Mouse (Mus musculus): ENCODE data around the gene Stab1. TPM values are rescaled to one million over a fixed set of nuclear protein-coding genes. Genes with fewer than 3 reads are reported as not detected.
A peak's percentile ranks its signal among the peaks of the same experiment; 100 is the strongest.

Stab1 gene
- total RNA-seq, 2 experiments from 2014 or later: 74.5 to 78.7 TPM

DNA sequence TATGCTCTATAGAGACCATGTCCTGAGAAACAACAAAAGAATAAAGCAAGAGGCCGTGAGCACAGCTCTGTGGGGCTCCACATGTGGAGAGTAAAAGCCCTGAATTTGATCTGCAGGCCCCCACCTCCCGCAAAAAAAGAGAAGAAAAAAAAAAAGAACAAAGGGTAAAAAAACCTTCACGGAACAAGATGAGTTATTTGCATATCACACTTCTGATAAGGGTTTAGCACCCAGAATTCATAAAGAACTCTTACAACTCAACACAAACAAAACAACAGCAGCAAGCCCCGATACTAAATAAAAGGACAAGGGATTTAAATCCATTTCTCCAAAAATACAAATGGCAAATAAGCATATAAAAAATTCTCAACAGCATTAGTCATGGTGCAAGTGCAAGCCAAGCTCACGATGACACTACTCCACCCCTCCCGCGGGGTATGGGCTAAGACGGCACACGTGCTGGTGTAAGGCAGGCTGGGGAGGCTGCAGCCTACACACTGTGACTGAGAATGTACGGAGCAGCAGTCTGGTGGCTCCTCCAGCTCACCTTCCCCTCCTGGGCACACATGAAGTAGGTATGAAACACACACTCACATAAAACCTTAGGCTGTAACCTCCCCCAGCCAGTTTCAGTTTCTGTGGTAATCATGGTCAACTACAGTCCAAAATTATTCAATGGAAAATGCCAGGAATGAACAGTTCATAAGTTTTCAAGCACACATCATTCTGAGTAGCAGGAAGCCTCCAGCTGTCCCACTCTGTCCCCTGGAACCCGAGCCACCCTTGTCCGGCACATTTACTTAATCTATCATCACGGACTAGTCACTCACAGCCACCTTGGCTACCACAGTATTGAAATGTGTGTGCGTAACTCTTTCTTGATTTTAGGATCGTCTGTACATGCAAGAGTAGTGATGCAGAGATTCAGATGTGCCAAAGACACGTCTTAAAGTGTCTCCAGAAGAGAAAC, 29.4 kb upstream of the Stab1 start:
- intact Hi-C loops (cut with DNase I): no loop called here

DNA sequence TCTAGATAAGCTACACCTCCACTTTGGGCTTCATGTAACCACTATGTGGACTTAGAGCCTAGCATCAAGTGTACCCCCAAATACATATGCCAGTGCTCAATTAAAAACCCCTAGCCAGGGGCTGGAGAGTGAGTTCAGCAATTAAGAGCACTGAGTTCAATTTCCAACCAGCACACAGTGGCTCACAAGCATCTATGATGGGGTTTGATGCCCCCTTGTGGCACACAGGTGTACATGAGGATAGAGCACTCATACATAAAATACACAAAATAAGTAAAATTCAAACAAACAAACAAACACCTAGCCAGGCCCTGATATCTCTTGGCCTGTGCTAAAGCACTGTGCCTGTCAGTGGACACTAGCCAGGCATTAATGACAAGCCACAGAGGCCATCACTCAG, 27.5 kb upstream of the Stab1 start:
- peak in 1 of 2 experiments; percentile 58 for DNase-seq
- intact Hi-C loops (cut with DNase I): loop anchor here (2.0 kb wide), 1 partner anchor 65 kb away; the partner anchor contains the start of gene Nt5dc2

More for the DNA sequence above, 29.4 kb upstream of the Stab1 start:
- peak in 1 of 2 experiments; percentile 56 for DNase-seq

DNA sequence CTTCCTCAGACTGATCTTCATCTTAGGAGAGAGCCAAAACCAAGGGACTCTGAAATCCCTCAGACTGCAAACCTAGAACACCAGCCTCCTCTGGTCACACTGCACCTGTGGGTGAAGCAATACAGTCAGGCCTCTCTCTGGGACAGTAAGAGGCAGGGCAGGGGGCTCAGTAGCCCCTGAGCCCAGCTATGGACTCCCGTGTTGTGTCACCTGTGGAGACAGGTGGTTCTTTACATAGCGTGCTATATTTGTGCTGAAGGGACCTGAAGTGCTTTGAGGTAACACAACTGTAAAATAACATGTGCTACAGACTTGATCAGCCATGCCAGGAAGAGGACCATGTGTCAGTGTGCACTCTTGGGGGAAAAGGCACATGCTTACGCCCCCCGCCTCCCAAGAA, 27.1 kb upstream of the Stab1 start:
- no peak for DNase-seq
- intact Hi-C loops (cut with DNase I): loop anchor here (2.0 kb wide), 1 partner anchor 65 kb away; the partner anchor contains the start of gene Nt5dc2

- intact Hi-C loops (cut with DNase I): loop anchor here (2.0 kb wide), 1 partner anchor 64 kb away; the partner anchor contains the start of gene Nt5dc2
- DNase-seq: peak; percentile 83 to 87
Observed at GRCm38 (mm10) chr14:31194891-31195513, 26.6 kb upstream of the Stab1 start.

DNA sequence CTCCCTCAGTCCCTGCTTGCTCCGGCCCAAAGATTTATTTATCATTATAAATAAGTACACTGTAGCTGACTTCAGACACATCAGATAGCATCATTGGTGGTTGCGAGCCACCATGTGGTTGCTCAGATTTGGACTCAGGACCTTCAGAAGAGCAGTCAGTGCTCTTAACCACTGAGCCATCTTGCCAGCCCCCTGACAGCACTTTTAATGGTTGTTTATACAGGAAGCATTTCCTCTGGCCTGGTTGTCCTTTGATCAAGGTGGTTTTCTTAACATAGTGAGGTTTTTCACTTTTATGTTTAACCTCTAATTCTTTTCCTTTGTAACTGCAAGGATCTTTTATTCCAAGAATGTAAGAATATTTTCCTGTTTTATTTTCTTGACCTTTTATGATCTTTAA, 26.0 kb upstream of the Stab1 start:
- DNase-seq: no peak
- intact Hi-C loops (cut with DNase I): loop anchor here (2.0 kb wide), 1 partner anchor 64 kb away; the partner anchor contains the start of gene Nt5dc2

- no peak for DNase-seq
- intact Hi-C loops (cut with DNase I): loop anchor here (2.0 kb wide), 1 partner anchor 63 kb away; the partner anchor contains the start of gene Nt5dc2
Observed at GRCm38 (mm10) chr14:31193791-31194190, 25.4 kb upstream of the Stab1 start.

DNA sequence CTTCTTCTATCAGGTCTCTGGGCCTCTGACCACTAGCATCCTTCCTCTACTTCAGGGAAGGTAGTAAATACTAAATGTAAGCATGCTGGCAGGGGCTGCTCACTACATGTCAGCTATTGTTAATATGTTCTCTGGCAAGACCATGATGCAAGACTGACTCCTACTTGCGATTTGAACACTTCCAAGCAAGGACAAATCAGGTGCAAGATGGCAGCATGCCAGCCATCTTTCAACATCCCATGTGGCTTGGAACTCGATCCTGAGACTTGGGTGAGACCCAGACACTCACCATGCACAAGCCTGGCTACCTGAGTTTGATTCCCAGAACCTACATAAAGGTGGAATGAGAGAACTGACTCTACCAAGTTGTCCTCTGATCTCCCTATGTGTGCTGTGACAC, 23.5 kb upstream of the Stab1 start:
- intact Hi-C loops (cut with DNase I): no loop called here

GRCm38 (mm10) chr14:31189348-31189747, 20.9 kb upstream of the Stab1 start:
- intact Hi-C loops (cut with DNase I): no loop called here
- no peak for DNase-seq

More for the DNA sequence above, 23.5 kb upstream of the Stab1 start:
- DNase-seq: no peak

GRCm38 (mm10) chr14:31188771-31189181, 20.3 kb upstream of the Stab1 start:
- intact Hi-C loops (cut with DNase I): no loop called here
- DNase-seq: no peak

- intact Hi-C loops (cut with DNase I): no loop called here
- peak; percentile 57 to 62 for DNase-seq
Observed at GRCm38 (mm10) chr14:31186656-31187055, 18.2 kb upstream of the Stab1 start.

GRCm38 (mm10) chr14:31184195-31184594, 15.8 kb upstream of the Stab1 start:
- no peak for DNase-seq
- intact Hi-C loops (cut with DNase I): no loop called here

DNA sequence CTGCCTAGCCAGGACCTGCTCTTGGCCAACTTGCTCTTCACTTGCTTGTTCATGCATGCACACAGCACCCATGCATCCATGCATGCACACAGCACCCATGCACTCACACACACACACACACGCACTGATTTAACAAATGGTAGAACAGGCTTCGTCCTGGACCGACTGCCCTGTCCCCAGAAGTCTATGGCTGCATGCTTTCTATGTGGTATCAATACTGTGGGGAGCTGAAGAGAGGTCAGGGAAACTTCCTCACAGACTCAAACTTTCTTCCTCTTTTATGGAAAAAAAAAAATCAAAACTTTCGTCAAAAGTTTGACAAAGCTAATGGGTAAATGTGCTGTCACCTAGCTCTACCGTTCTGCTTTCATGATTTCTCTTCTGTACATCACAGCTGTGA, 15.1 kb upstream of the Stab1 start:
- intact Hi-C loops (cut with DNase I): no loop called here
- no peak for DNase-seq

GRCm38 (mm10) chr14:31182786-31183290, 14.4 kb upstream of the Stab1 start:
- intact Hi-C loops (cut with DNase I): no loop called here
- no peak for DNase-seq

- intact Hi-C loops (cut with DNase I): no loop called here
- DNase-seq: no peak
Observed at GRCm38 (mm10) chr14:31181512-31181911, 13.1 kb upstream of the Stab1 start.

DNA sequence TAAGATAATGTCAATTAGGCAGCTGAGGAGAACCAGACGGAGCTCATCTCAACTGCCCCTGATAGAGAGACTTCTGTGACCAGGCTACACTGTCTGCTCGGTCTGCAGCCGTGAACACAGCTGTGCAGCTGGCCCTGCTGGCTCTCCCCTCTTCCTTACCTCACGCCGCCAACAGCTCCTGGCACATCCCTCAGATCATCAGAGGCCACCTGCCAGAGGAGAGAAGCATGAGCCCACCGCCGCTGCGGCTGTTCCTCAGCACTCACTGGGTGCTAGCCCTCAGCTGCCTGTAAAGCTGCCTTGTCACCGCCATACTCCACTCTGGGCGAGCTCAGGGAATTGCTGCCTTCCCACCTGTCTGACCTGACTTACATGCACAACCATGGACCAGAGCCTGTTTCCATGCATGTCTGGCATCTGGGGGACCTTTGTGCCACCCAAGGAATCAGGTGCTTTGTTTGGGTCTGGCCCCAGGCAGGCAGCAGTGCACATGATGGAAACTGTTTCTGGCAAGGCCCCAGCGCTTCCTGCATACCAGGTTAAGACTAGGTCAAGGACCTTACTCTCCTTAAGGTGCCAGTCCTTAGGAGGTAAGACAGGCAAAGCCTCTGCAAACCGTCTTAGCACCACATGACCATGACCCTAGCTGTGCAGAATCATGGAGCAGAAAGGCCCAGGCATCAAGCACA, 11.4 kb upstream of the Stab1 start:
- peak in 1 of 2 experiments; percentile 42 for DNase-seq
- intact Hi-C loops (cut with DNase I): no loop called here

DNA sequence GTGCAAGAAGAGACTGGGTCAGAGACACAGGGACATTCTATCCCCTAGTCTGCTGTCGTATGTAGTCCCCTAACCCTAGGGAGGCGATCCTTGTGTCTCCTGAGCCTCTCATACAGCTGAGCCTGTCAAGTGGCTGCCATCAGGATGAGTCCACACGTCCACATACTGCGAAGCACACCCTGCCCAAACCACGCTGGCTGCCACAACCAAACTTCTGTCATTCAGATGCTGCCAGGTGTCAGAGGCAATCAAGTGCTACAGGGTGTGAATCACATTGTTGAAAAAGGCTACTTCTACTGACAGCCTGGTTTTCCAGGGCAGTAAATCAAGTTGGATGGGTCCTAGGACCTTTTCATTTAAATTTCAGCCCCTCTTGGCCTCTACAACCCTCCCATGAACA, 9.3 kb upstream of the Stab1 start:
- no peak for DNase-seq
- intact Hi-C loops (cut with DNase I): no loop called here

DNA sequence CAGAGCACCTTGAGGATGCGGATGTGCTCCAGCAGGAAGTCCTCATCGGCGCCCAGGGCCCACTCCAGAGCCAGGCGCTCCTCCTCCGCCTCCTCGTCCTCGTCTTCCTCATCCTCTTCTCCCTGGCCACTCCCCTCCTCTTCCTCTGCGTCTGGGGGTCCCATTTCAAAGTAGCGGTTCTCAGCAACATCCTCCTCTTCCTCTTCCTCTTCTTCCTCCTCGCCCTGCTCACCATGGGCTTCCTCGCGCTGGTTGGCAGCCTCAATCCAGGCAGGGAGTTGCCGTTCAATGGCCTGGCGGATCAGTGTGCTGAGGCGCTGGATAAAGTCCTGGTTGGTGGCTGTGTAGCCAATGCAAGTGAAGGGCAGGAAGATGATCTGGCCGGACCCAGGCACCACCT, 8.8 kb upstream of the Stab1 start:
- intact Hi-C loops (cut with DNase I): no loop called here
- DNase-seq: no peak

DNA sequence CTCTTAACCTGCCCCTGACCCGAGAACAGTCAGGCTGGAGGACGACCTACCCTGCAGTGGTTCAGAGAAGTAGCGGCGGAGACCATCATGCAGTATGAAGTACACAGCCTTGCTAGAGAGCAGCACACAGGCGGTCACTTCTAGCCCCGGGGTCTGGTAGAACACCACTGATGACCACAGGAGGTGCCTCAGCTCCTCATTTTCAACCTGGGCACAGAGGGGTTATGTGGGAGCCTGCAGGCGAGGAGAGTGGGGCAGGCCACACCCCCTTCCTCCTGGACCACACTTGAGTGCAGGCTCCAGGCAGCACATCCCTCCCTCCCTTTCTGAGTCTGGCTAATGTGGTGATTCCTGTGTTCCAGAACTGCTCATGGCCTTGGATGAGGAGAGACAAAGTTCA, 5.1 kb upstream of the Stab1 start:
- no peak for DNase-seq
- intact Hi-C loops (cut with DNase I): no loop called here

DNA sequence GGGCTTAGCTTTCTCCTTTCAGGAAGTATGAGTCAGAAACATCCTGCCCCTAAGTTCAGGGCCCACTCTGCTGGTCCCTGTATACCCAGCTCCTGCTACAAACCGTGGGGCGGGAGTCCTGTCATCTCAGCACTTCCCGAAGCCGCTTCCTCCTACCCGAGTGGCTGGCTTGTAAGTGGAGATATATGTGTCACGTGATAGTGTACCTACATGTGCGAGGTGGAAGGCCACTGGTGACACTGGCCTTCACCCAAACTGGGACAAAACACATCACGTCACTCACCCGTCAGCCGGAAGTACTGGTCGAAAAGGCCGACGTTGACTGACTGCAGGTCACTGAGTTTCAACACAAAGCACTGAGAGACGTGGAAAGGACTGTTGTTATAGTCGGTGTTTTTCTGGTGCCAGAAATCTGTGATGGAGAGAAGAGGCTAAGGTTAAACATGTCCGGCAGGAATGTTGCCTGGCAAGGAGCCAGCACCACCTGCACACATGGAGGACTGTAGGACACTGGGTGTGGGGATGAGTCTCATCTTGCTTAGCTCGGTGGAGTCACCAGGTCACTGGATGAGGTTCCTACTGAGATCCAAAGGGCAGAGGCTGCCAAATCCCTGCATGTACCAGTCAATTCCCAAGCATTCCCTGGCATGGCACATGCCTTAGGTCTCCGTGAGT, 4.5 kb upstream of the Stab1 start:
- DNase-seq: no peak
- intact Hi-C loops (cut with DNase I): no loop called here

DNA sequence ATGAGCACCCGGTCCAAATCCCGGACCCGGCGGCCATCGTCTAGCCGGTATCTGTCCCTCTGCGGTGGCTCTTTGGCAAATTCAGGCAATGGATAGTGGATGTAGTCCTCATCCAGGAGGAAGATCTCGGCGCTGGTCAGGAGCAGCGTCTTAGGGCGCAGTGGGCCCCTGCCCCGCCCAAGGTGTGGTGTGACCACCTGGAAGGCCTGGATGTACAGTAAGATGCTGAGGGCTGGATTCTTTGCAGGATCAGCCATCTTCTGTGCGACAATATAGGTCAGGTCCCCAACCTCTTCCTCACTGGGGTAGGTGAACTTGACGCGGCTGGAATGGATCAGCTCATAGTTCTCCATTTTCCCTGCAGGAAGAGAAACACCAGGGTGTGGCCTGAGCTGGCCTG, 3.4 kb upstream of the Stab1 start:
- intact Hi-C loops (cut with DNase I): no loop called here

More for the DNA sequence above, 3.4 kb upstream of the Stab1 start:
- DNase-seq: no peak
